Mouse (Mus musculus) lung, adult 2 months (tissue): ENCODE results near the gene Tnfsf4.

ENCODE experiments used
- CTCF ChIP-seq: fragments of 200-500 bp; IDR thresholded peaks from 2 replicates; pipeline ENCODE4 v1.5.1; 2011; ENCODE audit warnings: mild to moderate bottlenecking, low read length, control low read depth; ENCODE audit not compliant: insufficient read depth
- POLR2A ChIP-seq: fragments of 200-500 bp; IDR thresholded peaks from 2 replicates; pipeline ENCODE4 v1.6.1; 2011; ENCODE audit warnings: low read depth, mild to moderate bottlenecking, control low read depth, low read length, borderline replicate concordance; ENCODE audit errors: extremely low read depth

DNA sequence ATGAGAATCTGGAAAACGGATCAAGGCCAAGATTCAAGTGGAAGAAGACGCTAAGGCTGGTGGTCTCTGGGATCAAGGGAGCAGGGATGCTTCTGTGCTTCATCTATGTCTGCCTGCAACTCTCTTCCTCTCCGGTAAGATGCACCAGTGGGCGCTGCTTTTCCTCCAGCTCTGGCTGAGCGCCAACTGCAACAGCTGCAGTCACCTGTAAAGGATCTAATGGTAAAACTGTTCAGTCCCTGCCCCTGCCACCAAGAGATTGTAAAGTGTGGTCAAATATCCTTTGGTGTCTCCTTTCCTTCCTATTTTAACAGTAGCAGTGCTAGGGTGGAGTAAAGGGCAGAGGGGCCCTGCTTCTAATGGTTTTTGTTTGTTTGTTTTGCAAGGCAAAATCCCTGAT lies 401 bp downstream of the Tnfsf4 start:
- TF ChIP-seq CTCF (no peak), POLR2A (no peak)
